Mouse (Mus musculus): Measurements from ENCODE around the gene Olfr1094. TPM values are rescaled to one million over a fixed set of nuclear protein-coding genes. Genes with fewer than 3 reads are reported as not detected.

Olfr1094 gene
- polyA plus RNA-seq (2012; rRNA removed): not detected in 2 replicates

DNA sequence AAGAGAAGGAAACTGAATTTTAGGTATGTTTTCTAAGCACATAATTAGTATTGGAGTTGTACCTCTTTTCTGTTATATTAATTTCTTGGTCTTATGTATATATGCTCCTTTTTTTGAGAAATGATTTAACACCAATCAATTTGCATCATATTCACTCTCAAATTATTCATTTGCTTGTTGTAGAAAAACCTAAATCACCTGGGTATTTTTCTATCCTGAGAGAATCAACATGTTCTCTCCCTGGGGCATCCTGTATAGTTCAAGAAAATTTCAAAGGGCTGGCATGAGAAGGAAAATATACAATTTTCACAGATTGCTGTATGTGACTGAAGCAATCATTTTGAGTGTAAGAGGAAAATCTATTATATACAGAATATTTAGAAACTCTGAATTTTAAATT lies at the start of gene Olfr1094:
Gene Olfr1094 (plus strand): TSS at position 301 of the 400 bp plus-strand sequence.
- H3K4me3 ChIP-seq (ENCODE audit: insufficient read depth, low read length): no peak within 1 kb of the TSS
- no peaks in the 10 kb centered on the region for H3K4me1 ChIP-seq (ENCODE audit: control insufficient read depth, insufficient read depth, low read length)
- TF ChIP-seq POLR2A (IDR thresholded peaks at IDR 0.05; ENCODE audit: extremely low read depth, insufficient read depth, low read length): no peak
- no peak for TF ChIP-seq CTCF (IDR thresholded peaks at IDR 0.05; ENCODE audit: extremely low read depth, insufficient read depth, low read length)
- H3K27ac ChIP-seq (ENCODE audit: insufficient read depth, low read length): no peak within 1 kb of the TSS

DNA sequence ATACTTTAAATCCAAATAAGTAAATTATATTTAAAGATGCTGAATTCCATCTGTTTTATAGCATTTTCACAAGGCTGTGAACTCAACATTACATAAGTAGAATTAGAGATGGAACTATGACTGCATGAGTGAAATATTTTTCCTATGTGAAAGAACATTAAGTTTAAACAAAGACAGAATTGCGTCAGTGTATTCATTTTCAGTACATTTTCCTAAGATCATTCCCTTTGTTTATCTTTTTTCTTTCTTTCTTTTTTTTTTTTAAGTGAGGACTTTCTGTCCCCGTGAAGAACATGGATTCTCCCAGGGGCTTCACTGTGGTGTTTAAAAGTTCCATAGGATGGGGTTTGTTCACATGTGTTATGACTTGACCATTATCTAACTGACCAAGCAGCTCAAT lies 42.3 kb upstream of the Olfr1094 start, which contains the start of gene Olfr1093:
Gene Olfr1093 (plus strand): TSS at position 301 of the 400 bp plus-strand sequence.
- H3K27ac ChIP-seq (ENCODE audit: insufficient read depth, low read length): no peak within 1 kb of the TSS
- no peak for TF ChIP-seq POLR2A (IDR thresholded peaks at IDR 0.05; ENCODE audit: extremely low read depth, insufficient read depth, low read length)
- TF ChIP-seq CTCF (IDR thresholded peaks at IDR 0.05; ENCODE audit: extremely low read depth, insufficient read depth, low read length): no peak
- H3K4me3 ChIP-seq (ENCODE audit: insufficient read depth, low read length): no peak within 1 kb of the TSS
- no peaks in the 10 kb centered on the region for H3K4me1 ChIP-seq (ENCODE audit: control insufficient read depth, insufficient read depth, low read length)

DNA sequence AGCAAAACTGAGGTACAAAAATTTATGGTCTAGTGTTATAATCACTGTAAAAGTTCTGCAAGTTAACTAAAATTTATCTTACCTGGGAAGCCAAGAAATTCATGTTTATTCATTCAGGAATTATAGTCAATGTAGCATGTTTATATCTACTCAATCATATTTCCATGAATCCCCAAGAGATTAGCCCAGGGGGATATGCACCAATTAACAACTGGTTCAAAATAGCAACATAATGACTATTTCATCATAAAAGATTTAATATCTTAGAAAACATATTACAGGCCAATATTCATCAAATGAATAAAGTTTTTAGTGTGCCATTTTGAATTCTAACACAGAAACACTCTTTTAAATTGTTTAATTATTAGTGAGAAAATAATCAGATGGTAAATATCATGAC lies 14.5 kb upstream of the Olfr1094 start, which contains the start of gene Olfr141:
Gene Olfr141 (minus strand): TSS at position 101 of the 400 bp plus-strand sequence.
- no peaks in the 10 kb centered on the region for H3K4me1 ChIP-seq (ENCODE audit: control insufficient read depth, insufficient read depth, low read length)

DNA sequence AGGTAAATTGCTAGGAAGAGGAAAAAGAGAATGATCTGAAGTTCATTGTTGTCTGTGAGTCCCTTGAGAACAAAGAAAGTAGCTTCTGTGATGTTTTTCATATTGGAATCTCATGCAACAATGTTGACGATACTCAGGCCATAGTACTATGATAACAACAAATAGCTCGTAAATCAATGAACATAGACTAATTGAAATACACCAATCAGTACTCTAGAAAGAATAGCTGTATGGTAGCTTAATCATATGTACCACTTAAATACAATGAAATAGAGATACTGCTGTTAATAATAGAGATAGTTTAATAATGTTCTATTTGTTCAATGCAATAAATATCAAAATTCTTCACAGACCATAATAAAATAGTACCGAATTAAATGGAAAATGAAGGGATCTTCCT lies 27.1 kb downstream of the Olfr1094 start, which contains the start of gene Olfr1095:
Gene Olfr1095 (minus strand): TSS at position 101 of the 400 bp plus-strand sequence.
- Histone ChIP-seq H3K4me1 (ENCODE audit: control insufficient read depth, insufficient read depth, low read length) (no peaks in the 10 kb centered on the region), H3K27ac (ENCODE audit: insufficient read depth, low read length) (no peak within 1 kb of the TSS), H3K4me3 (ENCODE audit: insufficient read depth, low read length) (no peak within 1 kb of the TSS)
- TF ChIP-seq POLR2A (IDR thresholded peaks at IDR 0.05; ENCODE audit: extremely low read depth, insufficient read depth, low read length): no peak
- TF ChIP-seq CTCF (IDR thresholded peaks at IDR 0.05; ENCODE audit: extremely low read depth, insufficient read depth, low read length): no peak

More for the DNA sequence above, 14.5 kb upstream of the Olfr1094 start, which contains the start of gene Olfr141:
- Histone ChIP-seq H3K27ac (ENCODE audit: insufficient read depth, low read length) (no peak within 1 kb of the TSS), H3K4me3 (ENCODE audit: insufficient read depth, low read length) (no peak within 1 kb of the TSS)
- TF ChIP-seq CTCF (IDR thresholded peaks at IDR 0.05; ENCODE audit: extremely low read depth, insufficient read depth, low read length) (no peak), POLR2A (IDR thresholded peaks at IDR 0.05; ENCODE audit: extremely low read depth, insufficient read depth, low read length) (no peak)

DNA sequence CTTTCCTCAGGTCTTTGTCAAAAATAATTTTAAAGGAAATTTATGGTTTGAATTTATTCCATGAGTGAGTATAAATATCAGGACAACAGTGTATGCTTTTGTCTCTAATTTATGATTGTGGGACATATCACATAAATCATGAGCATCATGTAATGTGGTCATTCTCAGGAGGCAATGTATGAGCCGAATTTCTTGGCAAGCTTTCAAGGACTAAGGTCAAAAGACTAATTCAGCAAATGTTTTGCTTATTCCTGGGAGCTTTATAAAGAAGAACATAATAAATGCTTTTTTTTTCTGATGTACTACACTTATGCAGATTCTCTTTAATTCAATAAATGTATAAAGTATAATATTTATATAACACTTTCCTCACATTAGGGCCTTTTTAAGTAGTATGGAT lies 50.2 kb downstream of the Olfr1094 start, which contains the start of gene Gm13723:
Gene Gm13723 (minus strand): TSS at position 101 of the 400 bp plus-strand sequence.
- TF ChIP-seq CTCF (IDR thresholded peaks at IDR 0.05; ENCODE audit: extremely low read depth, insufficient read depth, low read length) (no peak), POLR2A (IDR thresholded peaks at IDR 0.05; ENCODE audit: extremely low read depth, insufficient read depth, low read length) (no peak)

More for the DNA sequence above, 50.2 kb downstream of the Olfr1094 start, which contains the start of gene Gm13723:
- Histone ChIP-seq H3K4me1 (ENCODE audit: control insufficient read depth, insufficient read depth, low read length) (no peaks in the 10 kb centered on the region), H3K4me3 (ENCODE audit: insufficient read depth, low read length) (no peak within 1 kb of the TSS), H3K27ac (ENCODE audit: insufficient read depth, low read length) (no peak within 1 kb of the TSS)

Other genes with a start within 250 kb of the Olfr1094 start
- not detected in 2 replicates for gene Olfr1082, start 225.7 kb upstream of the Olfr1094 start, polyA plus RNA-seq (2012; rRNA removed)
- gene Olfr1084, start 184.9 kb upstream of the Olfr1094 start, polyA plus RNA-seq (2012; rRNA removed): not detected in 2 replicates
- not detected in 2 replicates for gene Olfr1085, start 162.6 kb upstream of the Olfr1094 start, polyA plus RNA-seq (2012; rRNA removed)
- gene Olfr1086, start 144.6 kb upstream of the Olfr1094 start, polyA plus RNA-seq (2012; rRNA removed): not detected in 2 replicates
- gene Olfr1087, start 126.3 kb upstream of the Olfr1094 start, polyA plus RNA-seq (2012; rRNA removed): not detected in 2 replicates
- not detected in 2 replicates for gene Olfr1089, start 91.0 kb upstream of the Olfr1094 start, polyA plus RNA-seq (2012; rRNA removed)
- gene Olfr1090, start 65.7 kb upstream of the Olfr1094 start, polyA plus RNA-seq (2012; rRNA removed): not detected in 2 replicates
- not detected in 2 replicates for gene Olfr1093, start 42.2 kb upstream of the Olfr1094 start, polyA plus RNA-seq (2012; rRNA removed)
- not detected in 2 replicates for gene Olfr141, start 14.6 kb upstream of the Olfr1094 start, polyA plus RNA-seq (2012; rRNA removed)
- not detected in 2 replicates for gene Olfr1095, start 27.0 kb downstream of the Olfr1094 start, polyA plus RNA-seq (2012; rRNA removed)
- gene Gm13723, start 50.1 kb downstream of the Olfr1094 start, polyA plus RNA-seq (2012; rRNA removed): not detected in 2 replicates
- not detected in 2 replicates for gene Olfr1097, start 67.6 kb downstream of the Olfr1094 start, polyA plus RNA-seq (2012; rRNA removed)
- gene Olfr1098, start 99.9 kb downstream of the Olfr1094 start, polyA plus RNA-seq (2012; rRNA removed): not detected in 2 replicates
- not detected in 2 replicates for gene Olfr1099, start 136.0 kb downstream of the Olfr1094 start, polyA plus RNA-seq (2012; rRNA removed)
- not detected in 2 replicates for gene Olfr1100, start 155.3 kb downstream of the Olfr1094 start, polyA plus RNA-seq (2012; rRNA removed)
- gene Olfr1101, start 166.6 kb downstream of the Olfr1094 start, polyA plus RNA-seq (2012; rRNA removed): not detected in 2 replicates
- not detected in 2 replicates for gene Olfr1102, start 173.7 kb downstream of the Olfr1094 start, polyA plus RNA-seq (2012; rRNA removed)
- gene Olfr1104, start 202.4 kb downstream of the Olfr1094 start, polyA plus RNA-seq (2012; rRNA removed): not detected in 2 replicates
- gene Olfr1105, start 211.9 kb downstream of the Olfr1094 start, polyA plus RNA-seq (2012; rRNA removed): not detected in 2 replicates
- not detected in 2 replicates for gene Olfr1106, start 227.6 kb downstream of the Olfr1094 start, polyA plus RNA-seq (2012; rRNA removed)

Measured in cortical plate, adult 2 months (tissue).